Mouse (Mus musculus) gonadal fat pad, adult 2 months (tissue): ENCODE data around the gene Eps8l2. TPM values are rescaled to one million over a fixed set of nuclear protein-coding genes. Genes with fewer than 3 reads are reported as not detected.

Experiments
- DNase-seq: peaks from one replicate; pipeline ENCODE4 v3.0.0-alpha.2; 2012; ENCODE audit warnings: low read depth
- polyA plus RNA-seq: library from polyadenylated mRNA; depleted of rRNA; stranded (reverse); fragments of >200 nt; gene quantifications from 2 replicates; pipeline ENCODE4 v1.2.3, GENCODE M21; 2012; rRNA removed

Eps8l2 gene
- polyA plus RNA-seq: 21.5 and 22.3 TPM in 2 replicates

DNA sequence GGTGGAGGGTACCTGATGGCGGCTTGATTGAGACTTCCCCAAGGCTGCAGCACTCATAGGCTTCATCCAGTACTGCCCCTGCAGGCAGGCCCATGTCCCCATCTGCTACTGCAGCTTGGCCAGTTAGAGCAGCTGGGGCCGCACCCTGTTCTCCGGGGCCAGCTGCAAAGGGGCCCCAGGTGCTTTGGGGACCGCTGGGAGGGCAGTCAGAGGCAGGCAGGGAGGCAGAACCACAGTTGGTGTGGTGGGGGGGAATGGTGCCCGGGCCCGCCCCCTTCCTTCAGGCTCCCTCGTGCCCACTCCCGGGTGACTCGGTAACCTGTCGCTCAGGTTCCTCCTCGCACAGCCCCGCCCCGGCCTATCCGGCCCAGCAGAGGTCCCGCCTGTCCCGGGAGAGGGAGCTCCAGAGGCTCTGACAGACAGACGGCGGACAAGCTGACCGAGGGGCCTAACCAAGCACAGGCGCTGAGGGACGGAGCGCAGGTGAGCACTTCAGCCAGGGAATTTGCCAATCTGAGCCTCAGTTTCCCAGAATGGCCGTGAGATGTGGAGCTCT is at the start of gene Eps8l2:
TSS of gene Eps8l2 (plus strand) at position 305 of the 556 bp plus-strand sequence.
- DNase-seq: no peak

DNA sequence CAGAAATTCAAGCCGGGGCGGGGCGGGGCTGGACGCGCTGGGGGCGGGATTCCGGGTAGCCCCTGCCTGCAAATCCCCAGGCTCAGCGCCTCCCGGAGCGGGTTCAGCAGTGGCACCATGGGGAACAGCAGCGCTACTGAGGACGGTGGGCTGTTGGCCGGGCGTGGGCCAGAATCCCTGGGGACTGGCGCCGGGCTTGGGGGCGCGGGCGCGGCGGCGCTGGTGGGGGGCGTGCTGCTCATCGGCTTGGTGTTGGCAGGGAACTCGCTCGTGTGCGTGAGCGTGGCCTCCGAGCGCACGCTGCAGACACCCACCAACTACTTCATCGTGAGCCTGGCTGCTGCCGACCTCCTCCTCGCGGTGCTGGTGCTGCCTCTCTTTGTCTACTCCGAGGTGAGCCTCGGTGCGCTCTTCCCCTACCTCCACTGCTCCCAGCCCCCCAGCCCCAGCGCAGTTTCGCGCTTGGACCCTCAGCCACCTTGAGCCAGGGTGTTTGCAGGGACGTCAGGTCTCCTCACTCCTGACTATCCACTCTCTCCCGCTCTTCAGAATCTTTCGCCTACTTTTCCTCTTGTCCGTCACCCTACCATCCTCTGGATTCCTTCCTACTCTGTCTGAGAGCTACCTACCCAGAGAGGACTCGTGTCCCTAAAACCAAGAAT is 46.6 kb upstream of the Eps8l2 start, which contains the start of gene Drd4:
TSS of gene Drd4 (plus strand) at position 86 of the 662 bp plus-strand sequence.
- DNase-seq: no peak

DNA sequence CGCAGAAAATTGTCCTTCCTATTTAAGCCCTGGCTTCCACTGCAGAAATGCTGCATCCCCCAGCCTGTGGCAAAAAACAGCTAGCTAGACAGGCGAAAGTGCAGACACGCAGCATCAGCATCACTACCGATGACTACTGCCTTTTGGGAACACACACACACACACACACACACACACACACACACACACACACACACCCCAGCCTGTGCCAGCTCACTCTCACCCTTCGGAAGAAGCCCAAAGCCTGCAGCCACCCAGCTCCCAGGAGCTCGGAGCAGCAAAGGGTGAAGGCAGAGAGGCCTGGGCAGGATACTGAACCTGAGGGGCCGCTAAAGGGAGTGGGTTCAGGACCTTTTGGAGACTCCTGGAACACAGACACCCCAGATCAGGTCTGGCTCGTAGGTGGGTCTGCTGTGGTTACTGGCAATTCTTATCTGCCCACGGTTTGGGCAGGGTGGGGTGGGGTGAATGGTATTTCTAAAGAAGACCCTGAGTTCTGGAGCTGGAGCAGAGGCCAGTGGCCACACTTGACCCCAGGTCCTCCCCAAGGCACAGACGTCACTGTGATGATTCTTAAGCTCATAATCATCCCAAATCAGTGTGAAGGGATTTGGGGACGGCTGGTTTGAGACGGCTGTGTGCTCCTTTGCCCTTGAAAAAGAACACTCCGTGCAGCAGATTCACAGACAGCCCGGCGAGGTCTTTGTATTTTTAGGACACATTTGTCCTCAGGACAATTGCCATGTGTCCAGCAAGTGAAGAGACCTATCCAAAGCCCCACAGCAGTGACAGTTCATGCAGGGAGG is 45.9 kb upstream of the Eps8l2 start:
- DNase-seq: no peak

DNA sequence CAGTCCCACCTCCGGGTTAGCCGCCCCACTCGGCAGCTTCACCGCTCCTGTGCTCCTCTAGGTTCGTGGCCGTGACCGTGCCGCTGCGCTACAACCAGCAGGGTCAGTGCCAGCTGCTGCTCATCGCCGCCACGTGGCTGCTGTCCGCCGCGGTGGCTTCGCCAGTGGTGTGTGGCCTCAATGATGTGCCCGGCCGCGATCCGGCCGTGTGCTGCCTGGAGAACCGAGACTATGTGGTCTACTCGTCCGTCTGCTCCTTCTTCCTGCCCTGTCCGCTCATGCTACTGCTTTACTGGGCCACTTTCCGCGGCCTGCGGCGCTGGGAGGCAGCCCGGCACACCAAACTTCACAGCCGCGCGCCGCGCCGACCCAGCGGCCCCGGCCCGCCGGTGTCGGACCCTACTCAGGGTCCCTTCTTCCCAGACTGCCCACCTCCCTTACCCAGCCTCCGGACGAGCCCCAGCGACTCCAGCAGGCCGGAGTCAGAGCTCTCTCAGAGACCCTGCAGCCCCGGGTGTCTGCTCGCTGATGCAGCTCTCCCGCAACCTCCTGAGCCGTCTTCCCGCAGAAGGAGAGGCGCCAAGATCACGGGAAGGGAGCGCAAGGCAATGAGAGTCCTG is 44.7 kb upstream of the Eps8l2 start:
- no peak for DNase-seq

DNA sequence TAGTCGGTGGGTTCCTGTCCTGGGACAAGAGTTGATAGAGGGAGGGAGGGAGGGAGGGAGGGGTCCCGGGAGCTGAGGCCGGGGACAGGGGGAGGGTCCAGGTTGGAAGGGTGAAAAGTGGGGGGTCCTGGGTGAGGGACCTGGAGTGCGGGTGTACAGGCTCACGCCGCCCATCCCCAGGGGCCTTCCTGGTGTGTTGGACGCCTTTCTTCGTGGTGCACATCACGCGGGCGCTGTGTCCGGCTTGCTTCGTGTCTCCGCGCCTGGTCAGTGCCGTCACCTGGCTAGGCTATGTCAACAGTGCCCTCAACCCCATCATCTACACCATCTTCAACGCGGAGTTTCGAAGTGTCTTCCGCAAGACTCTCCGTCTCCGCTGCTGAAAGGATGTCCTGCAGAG is 44.2 kb upstream of the Eps8l2 start:
- no peak for DNase-seq

DNA sequence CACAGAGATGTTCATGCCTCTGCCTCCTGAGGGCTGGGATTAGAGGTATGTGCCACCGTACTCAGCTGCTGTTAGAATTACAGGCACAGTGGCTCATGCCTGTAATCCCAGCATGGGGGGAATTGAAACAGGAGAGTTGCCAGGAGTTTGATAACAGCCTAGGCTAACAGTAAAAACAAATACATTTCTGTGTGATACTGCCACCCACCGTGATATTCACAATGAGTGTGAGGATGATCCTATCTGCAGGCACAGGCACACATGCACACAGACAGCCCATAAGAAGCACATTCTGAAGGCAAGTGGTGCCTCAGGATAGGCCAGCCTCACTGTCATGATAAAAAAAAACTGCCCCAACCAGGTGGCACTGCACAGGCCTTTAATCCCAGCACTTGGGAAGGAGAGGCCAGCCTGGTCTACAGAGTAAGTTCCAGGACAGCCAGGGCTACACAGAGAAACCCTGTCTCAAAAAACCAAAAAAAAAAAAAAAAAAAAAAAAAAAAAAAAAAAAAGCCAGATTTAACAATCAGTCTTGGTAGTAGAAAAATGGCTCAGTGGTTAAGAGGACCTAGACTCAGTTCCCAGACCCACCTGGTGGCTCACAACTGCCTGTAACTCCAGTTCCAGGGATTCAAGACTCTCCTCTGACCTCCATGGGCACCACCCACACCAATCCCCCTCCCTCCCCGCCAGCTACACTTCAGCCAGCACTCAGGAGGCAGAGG is 40.6 kb upstream of the Eps8l2 start:
- DNase-seq: no peak

DNA sequence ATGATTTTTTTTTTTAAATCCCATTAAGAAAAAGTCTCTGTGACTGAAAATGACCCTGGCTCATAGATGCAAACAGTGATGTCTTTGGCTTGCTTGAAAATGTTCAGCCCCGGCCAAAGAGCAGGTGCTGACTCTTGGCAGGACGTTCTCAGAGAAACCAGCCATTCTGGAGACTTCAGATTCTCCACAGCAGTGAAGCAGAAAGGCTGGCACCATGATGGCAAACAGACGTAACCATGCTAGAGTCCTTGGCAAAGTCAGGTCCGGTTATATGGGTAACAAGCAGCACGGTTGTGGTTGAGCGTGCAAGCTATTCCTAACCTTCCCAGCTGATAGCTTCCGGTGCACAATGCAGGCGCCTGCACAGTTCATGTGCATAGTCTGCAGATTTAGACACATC is 39.5 kb upstream of the Eps8l2 start:
- DNase-seq: no peak

DNA sequence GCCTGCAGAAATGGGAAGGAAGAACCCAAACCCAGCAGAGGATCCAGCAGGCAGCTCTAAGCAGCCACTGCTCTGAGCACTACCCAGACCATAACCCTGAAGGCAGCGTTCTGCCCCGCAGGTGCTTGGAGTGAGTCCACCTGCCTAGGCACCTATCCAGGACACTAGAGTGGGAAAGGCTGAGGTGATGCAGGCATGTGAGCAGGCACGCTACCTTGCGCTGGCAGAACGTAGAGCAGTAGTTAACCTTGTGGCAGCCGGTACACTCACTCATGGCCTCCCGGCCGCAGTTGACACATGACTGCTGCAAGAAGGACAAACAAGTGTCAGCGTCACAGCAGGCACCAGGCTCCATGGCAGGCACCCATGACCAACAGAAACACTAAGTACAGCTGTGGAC is 37.3 kb upstream of the Eps8l2 start:
- no peak for DNase-seq

DNA sequence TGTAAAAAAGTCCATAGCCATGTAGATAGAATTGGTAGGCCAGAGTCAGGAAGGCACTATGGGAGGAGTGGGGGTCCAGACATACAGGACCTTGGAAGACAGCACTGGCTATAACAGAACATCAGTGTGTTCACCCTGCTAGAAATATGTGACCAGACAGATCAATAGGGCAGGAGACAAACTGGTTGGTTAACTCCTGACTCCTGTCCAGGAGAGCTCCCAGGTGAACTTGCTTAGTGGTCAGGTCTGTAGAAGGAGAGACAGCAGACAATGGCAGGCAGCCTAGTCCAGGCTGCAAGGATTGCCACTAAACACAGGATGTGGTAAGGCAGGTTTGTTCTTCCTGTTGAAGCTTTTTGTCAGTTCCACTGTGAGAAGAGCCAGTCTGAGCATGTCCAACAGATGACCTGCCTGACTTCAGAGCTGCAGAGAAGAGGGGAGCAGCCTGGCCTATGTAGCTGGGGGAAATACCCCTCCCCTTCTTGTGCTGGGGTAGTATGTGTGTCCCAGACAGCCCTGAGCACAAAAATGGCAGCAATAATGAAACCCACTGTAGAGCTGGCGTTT is 35.9 kb upstream of the Eps8l2 start:
- no peak for DNase-seq

DNA sequence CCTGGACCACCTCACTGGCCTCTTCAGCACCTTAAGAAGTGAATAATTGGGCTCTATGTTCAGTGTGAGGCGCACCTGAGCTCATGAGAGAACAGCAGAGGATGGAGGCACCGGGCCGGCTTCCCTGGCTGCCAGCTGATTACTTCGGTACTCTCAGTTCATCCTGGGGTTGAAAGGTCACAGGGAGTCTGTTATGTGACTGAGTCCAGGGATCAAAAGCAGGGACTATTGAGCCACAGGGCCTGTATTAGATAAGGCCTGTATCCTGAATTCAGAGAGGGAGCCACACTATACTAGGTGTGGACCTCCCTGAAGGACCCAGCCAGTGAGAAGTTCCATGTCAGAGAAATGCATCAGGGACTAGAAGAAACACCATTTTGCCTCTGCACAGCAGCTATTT is 34.1 kb upstream of the Eps8l2 start:
- DNase-seq: no peak

DNA sequence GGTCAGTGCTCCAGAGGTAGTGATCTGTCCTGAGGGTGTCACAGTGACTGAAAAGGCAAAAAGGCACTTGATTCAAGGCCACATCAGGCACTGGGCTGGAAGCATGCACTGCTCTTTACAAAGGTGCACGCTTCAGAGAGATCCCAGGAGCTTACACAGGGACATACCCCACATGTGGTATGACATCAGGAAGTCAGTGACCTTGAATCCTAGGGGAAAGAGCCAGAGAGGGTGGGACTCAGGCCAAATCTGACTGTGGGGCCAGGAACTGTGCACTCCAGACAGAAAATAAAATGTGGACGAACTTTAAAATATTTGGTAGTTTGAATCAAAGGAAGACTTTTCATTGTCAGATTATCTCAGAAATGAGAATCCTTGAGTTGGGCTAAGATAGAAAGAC is 24.3 kb upstream of the Eps8l2 start:
- DNase-seq: no peak

DNA sequence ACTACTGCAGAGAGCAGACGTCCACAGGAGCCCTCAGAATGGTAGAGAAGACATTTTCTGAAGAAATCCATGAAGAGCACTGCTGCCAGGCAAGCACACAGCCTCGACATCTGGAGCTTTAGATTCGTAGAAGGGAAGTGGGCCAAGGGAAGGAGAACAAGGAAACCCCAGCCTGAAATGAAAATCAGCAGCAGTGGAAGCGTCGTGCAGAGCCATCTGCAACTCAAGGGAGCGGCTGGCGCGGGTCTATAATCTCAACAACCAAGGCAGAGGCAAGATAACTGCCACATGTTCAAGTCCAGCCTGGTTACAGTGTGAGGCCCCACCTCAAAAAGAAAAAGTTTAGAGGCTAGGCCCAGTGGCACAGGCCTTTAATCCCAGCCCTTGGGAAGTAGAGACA is 23.6 kb upstream of the Eps8l2 start:
- DNase-seq: no peak

DNA sequence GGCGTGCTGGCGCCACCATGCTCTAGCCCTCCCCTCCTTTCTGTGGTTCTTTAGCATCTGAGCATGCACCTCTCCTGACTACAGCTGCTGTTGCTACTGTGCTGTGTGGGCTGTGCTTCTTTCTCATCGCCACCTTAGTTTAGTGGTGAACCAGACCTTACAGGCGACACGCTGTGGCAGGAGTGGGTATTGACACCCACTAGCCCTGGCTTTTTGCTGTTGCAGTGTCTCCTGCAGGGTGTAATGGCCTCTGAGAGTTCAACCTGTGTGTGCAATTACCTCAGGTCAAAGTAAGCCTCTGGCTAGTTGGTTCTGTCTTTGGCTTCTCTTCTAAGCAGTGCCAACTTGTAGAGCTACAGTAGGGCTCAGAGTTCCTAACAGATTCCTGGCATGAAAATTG is 22.7 kb upstream of the Eps8l2 start:
- DNase-seq: no peak

DNA sequence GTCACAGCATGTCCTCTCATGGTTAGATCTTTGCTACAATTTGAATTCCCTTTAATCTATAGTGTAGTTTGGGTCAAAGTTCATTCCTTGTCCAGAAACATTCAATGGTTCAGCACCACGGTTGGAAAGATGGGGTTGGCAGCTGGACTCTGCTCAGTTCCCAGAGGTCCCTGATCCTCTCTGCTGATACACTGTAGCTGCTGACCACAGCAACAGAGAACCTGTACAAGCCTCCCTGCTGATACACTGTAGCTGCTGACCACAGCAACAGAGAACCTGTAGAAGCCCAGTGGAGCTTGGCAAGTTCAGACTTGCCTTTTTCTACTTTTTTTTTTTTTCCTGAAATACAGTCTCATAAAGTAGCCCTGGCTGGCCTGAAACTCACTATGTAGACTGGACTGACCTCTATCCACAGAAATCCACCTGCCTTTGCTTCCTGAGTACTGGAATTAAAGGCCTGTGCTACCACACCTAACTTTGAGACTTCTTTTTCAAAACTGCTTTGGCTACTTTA is 21.0 kb upstream of the Eps8l2 start:
- no peak for DNase-seq

DNA sequence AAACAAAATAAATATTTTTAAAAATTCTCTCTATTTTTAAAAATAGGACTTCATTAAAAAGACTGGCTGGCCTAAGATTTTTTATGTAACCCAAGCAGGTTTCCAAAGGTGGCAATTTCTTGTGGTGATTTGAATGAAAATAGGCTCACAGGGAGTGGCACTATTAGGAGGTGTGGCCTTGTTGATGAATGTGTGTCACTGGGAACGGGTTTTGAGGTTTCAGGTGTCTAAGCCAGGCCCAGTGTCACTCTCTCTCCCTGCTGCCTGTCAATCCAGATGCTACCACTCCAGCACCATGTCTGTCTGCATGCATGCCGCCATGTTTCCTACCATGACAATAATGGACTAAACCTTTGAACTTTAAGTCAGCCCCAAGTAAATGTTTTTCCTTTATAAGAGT is 19.2 kb upstream of the Eps8l2 start:
- no peak for DNase-seq

DNA sequence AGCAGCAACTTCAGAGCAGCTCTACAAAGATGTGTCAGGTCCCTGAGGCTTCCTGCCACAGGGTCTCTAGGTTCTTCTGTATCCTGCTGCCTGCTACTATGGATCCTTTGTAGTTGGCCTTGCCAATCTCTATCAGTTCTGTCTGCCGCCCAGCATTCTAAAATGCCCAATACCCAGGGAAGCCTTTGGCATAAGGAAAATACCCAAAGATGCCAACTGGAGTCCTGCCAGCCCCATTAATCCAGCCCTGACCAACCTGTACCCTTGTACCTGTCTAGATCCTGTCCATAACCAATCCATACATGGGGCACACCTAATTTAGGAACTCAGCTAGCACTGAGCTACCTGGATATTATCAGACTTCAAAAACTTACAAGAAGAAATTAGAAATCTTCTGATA is 14.0 kb upstream of the Eps8l2 start:
- DNase-seq: no peak

DNA sequence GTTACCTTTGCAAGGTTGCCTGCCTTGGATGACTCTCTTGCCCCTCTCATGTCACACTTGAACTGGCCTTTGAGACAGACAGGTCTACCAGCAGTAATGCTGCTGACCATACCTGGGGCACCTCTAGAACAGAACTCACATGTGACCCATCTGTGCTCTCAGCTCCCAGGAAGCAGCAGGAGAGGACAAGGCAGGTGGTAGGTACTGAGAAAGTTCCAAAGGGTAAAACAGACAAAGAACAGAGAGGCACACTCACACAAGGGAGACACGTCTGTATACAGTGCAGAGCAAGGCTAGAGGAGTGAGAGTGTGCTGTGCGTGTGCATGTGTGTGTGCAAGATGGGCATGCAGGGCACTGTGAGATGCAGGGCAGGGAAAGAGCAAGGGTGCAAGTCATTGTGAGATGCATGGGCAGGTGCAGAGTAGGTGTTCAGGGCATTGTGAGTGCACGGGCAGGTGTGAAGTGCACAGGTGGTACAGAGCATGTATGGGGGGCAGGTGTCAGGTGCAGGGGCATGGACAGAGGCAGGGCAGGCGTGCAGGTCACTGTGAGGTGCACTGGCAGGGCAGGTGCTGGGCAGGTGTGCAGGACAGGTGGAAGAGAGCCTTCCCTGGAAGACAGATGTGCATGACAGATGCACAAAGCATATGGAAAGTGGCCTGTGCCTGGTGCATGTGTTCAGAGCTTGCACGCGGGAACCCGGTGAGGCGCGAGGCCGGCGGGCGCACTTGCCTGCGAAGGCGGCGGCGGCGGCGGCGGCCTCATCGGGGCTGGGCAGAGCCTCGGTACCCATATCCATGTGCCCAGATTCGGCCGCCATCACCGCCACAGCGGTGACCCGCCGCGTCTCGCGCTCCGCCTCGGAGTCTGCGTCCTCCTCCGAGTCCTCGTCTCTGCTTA is 11.9 kb upstream of the Eps8l2 start:
- DNase-seq: no peak

DNA sequence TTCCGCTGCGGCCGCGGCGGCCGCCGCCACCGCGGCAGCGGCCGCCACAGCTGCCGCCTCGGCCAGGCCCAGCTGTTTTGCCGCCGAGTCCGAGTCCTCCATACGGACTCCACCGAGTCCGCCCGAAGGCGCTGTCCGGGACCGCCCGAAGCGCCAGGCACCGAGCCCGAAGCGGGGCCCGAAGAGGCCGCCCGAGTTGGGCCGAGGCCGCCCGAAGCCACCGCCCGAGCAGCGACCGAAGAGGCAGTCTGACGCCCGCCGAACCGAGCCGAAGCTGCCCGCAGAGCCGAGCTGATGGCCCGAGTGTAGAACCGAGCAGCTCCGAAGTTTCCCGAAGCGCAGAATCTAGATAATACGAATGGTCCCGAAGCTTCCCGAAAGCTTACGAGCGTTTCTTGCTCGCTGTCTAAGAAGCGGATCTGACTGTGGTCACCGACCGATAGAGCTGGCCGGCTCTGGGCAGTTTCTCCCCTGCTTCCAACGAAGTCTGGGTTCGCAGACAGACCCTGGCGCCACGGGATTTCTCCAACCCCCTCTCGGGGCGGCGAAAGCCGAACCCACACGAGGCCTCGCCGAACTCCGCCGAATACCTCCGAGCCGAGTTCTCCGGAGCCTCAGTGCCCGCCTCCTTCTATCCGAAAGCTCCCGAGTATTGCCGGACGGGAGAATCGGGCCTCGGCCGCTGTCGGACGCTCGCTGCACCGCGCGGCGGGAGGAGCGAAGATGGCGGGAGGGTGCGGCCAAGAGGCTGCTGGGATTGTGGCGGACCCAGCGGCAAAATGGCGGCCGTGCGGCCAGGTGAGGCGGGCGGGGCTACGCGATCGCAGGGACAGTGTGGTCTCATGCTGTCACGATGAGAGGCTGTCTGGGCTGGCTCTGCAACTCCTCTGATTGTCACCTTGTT is 11.0 kb upstream of the Eps8l2 start, which contains the start of the genes Deaf1 and Tmem80:
TSS of gene Deaf1 (minus strand) at position 222 of the 904 bp plus-strand sequence.
TSS of gene Tmem80 (plus strand) at position 271 of the 904 bp plus-strand sequence.
- DNase-seq: no peak

DNA sequence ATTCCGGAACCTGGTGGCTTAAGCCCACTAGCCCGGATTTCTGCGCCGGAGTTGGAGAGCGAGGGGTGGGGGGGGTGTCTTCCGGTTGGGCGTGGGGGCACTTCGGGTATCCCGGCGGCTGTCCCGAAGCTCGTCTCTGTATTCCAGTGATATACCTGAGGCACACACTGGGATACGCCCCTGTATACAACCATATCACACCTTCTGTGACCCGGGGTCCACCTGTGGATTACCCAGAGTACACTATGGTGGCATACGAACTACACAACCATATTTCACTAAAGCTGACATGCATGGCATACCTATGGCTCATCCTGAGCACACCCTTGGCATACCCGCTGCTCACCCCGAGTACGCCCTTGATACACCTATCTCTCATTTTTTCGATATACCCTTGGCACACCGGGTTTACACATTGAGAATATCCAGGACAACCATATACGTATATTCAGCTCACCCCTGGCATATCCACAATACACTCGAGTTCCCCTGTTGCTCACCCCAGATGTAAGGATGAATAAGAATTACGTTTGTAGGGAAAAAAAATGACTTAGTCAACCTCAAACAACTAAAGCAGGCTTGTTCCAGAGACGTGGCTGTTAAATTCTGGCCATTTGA is 10.2 kb upstream of the Eps8l2 start:
- DNase-seq: no peak
